Mouse (Mus musculus) midbrain, postnatal 0 days (tissue): Measurements from ENCODE around the gene Rbm15. TPM values are rescaled to one million over a fixed set of nuclear protein-coding genes. Genes with fewer than 3 reads are reported as not detected.

Experiments used
- ATAC-seq: fragments of 200-750 bp; cut with Nextera tagmentation; 2 replicates; pipeline ENCODE4 v1.8.0; 2017; ENCODE audit warnings: moderate number of reproducible peaks, mild to moderate bottlenecking, moderate TSS enrichment, moderate library complexity; ENCODE audit not compliant: low FRiP score
- DNase-seq: peaks from one replicate; pipeline ENCODE4 v3.0.0-alpha.2; 2015; ENCODE audit warnings: low spot score
- H3K27ac ChIP-seq: fragments of 300-500 bp; sonication (generic); 2 replicates; pipeline ENCODE4 v1.5.1; 2014; ENCODE audit warnings: low read depth, mild to moderate bottlenecking, low read length, mixed read lengths
- H3K27me3 ChIP-seq: fragments of 300-500 bp; sonication (generic); 2 replicates; pipeline ENCODE4 v1.6.1; 2014; ENCODE audit warnings: low read length, control low read depth, mixed read lengths; ENCODE audit not compliant: insufficient read depth
- H3K36me3 ChIP-seq: fragments of 300-500 bp; sonication (generic); 2 replicates; pipeline ENCODE4 v1.6.1; 2014; ENCODE audit warnings: low read length, control low read depth, mixed read lengths; ENCODE audit not compliant: insufficient read depth
- H3K4me1 ChIP-seq: fragments of 300-500 bp; sonication (generic); 2 replicates; pipeline ENCODE4 v1.6.1; 2014; ENCODE audit warnings: mild to moderate bottlenecking, control low read depth, antibody characterized with exemption, low read length, mixed read lengths; ENCODE audit not compliant: insufficient read depth
- H3K4me2 ChIP-seq: fragments of 300-500 bp; sonication (generic); 2 replicates; pipeline ENCODE4 v1.6.1; 2014; ENCODE audit warnings: low read depth, mild to moderate bottlenecking, low read length, mixed read lengths; ENCODE audit not compliant: poor library complexity, severe bottlenecking
- H3K4me3 ChIP-seq: fragments of 300-500 bp; sonication (generic); 2 replicates; pipeline ENCODE4 v1.5.1; 2014; ENCODE audit warnings: low read depth, mild to moderate bottlenecking, low read length, moderate library complexity
- H3K9ac ChIP-seq: fragments of 300-500 bp; sonication (generic); replicated peaks from 2 replicates; pipeline ENCODE4 v1.6.1; 2014; ENCODE audit warnings: mild to moderate bottlenecking, low read length, moderate library complexity, mixed read lengths; ENCODE audit not compliant: poor library complexity, severe bottlenecking
- H3K9me3 ChIP-seq: fragments of 300-500 bp; sonication (generic); 2 replicates; pipeline ENCODE4 v1.6.1; 2016; ENCODE audit warnings: low read length, control low read depth
- CTCF ChIP-seq: IDR thresholded peaks from 2 replicates; pipeline ENCODE4 v1.5.1; 2016; ENCODE audit warnings: antibody characterized with exemption, mild to moderate bottlenecking
- WGBS: fragments of 180-500 bp; shearing (Covaris S2); extraction: QIAGEN DNeasy Blood & Tissue Kit; methylation state at CpG from one replicate; pipeline ENCODE4 v1.1.7; 2014; 5-methylcytosine and 5-hydroxymethylcytosine counted together
- polyA plus RNA-seq: library from polyadenylated mRNA; unstranded; fragments of >200 nt; fragmentation: Nextera tagmentation; extraction: Ambion mirVana; gene quantifications from 2 replicates; pipeline ENCODE4 v1.2.1, GENCODE M21; 2015
- total RNA-seq: library from RNA; depleted of rRNA; stranded (reverse); fragments of >200 nt; gene quantifications from 2 replicates; pipeline ENCODE4 v1.2.3, GENCODE M21; 2014; rRNA removed

The Rbm15 gene
- total RNA-seq = 17.2 and 23.4 TPM in 2 replicates
- polyA plus RNA-seq = 4.9 and 5.7 TPM in 2 replicates

DNA sequence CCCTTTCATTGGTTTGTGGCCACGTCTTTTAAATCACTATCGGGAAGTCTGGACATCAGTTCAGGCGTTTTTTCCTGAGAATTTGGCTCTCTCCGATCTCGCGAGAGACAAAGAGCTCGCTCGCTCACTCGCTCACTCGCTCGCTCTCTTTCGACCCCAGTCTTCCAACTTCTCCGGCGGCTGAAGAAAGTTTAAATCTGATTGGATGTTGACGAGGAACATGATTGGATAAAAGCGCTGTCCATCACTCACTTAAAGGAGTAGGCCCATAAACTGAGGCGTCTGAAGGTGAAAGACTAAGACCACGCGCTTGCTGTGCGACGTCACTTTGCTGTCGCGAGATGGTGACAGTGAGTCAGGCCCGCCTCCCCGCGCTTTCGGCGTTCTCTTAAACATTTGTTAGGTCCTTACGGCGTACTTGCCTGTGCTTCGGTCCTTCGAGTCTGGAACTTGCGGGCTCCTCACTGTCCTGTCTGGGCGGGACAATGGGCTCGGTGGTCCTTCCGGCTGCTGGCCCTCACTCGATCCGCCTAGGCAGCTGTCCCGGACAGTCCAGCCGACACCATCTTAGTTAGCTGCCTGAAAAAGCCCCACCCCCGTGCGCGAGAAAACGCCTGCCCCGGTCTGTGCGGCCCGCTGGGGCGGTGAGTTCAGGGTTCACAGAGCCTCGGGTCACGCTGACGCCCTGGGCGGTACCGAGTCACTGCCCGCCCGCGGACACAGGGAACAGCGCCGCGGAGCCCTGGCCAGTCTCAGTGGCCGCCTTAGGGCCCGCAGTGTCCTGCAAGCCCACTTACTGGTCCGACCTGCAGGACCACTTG, at the start of gene Rbm15:
Gene Rbm15, minus strand, starts transcription at position 293 of the 821 bp plus-strand sequence.
- H3K4me2 ChIP-seq = peak within 1 kb of the TSS; percentile 83
- no peaks in the 10 kb centered on the region for H3K27me3 ChIP-seq
- TF ChIP-seq CTCF = peak; percentile 24
- H3K27ac ChIP-seq = peak within 1 kb of the TSS; percentile 91
- H3K4me3 ChIP-seq = peak within 1 kb of the TSS; percentile 94
- H3K36me3 ChIP-seq = peaks cover 9% of the 10 kb centered on the region
- H3K9ac ChIP-seq = peak within 1 kb of the TSS; percentile 84
- under 1% methylated on average over 62 of the region's 62 CpGs for WGBS
- DNase-seq (peak; percentile 100), ATAC-seq (peak; percentile 95)
- H3K4me1 ChIP-seq = peaks cover 7% of the 10 kb centered on the region; the same call in 1 of the 2 replicates
- H3K9me3 ChIP-seq = no peaks in the 10 kb centered on the region

- Histone ChIP-seq H3K4me3 (no peak overlapping the region), H3K27ac (no peak overlapping the region), H3K27me3 (no peaks in the 10 kb centered on the region; the same call in 1 of the 2 replicates), H3K4me2 (no peak overlapping the region), H3K4me1 (no peaks in the 10 kb centered on the region), H3K9me3 (no peaks in the 10 kb centered on the region), H3K9ac (no peak overlapping the region), H3K36me3 (no peaks in the 10 kb centered on the region)
- peak; percentile 77 for TF ChIP-seq CTCF
- 10% methylated on average over 4 of the region's 4 CpGs for WGBS
- ATAC-seq (peak; percentile 34; the same call in 1 of the 2 replicates), DNase-seq (peak; percentile 69)
Observed at GRCm38 (mm10) chr3:107379422-107379821, 45.9 kb upstream of the Rbm15 start.

DNA sequence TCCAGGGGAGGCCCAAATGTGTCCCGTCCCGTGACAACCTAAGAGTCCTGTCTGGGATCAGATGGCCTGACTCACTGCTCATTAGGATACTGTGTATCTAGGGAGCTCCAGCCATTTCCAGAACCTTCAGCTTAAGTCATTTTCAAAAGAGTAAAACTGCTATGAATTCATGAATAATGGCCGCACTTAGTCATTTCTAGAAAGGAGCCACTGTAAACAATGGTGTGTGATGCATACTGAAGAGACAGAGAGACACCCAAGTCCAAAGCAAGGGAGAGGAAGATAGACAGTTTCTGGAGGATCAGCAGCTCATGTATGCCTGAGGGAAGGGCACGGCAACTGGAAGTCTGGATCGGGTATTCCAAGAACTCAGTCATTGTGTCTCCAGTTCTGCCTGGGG, 45.2 kb upstream of the Rbm15 start:
- Histone ChIP-seq H3K9me3 (no peaks in the 10 kb centered on the region), H3K36me3 (no peaks in the 10 kb centered on the region), H3K27me3 (no peaks in the 10 kb centered on the region; the same call in 1 of the 2 replicates), H3K4me1 (no peaks in the 10 kb centered on the region), H3K9ac (no peak overlapping the region), H3K4me3 (no peak overlapping the region), H3K4me2 (no peak overlapping the region), H3K27ac (no peak overlapping the region)
- ATAC-seq (no peak), DNase-seq (no peak)
- TF ChIP-seq CTCF = no peak
- WGBS = 88% methylated on average over 5 of the region's 5 CpGs

GRCm38 (mm10) chr3:107374948-107375664, 41.6 kb upstream of the Rbm15 start:
- Histone ChIP-seq H3K9ac (no peak overlapping the region), H3K4me3 (no peak overlapping the region), H3K4me2 (no peak overlapping the region), H3K27ac (no peak overlapping the region), H3K4me1 (no peaks in the 10 kb centered on the region), H3K27me3 (no peaks in the 10 kb centered on the region), H3K9me3 (no peaks in the 10 kb centered on the region), H3K36me3 (no peaks in the 10 kb centered on the region)
- peak; percentile 69; the same call in 1 of the 2 replicates for ATAC-seq
- TF ChIP-seq CTCF = peak; percentile 68
- peak; percentile 44 for DNase-seq
- 14% methylated on average over 6 of the region's 6 CpGs for WGBS

DNA sequence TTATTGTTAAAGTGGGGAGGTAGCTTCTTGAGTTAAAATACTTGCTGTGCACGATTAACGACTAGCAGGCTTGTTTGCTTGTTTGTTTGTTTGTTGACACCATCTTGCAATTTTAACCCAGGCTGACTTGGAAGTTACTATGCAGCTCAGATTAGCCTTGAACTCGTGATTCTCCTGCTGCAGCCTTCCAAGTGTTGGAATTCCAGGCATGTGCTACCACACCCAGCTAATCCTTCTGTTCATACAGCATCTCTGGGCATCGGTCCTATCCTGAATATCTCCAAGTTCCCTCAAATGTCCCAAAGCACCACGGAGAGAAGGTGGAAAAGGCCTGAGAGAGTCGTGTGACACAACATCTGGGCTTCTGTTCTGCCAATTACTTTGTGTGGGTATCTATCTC, 35.7 kb upstream of the Rbm15 start:
- no peak for TF ChIP-seq CTCF
- ATAC-seq (no peak), DNase-seq (no peak)
- Histone ChIP-seq H3K4me1 (no peaks in the 10 kb centered on the region), H3K4me2 (no peak overlapping the region), H3K4me3 (no peak overlapping the region), H3K36me3 (no peaks in the 10 kb centered on the region), H3K9ac (no peak overlapping the region), H3K27me3 (no peaks in the 10 kb centered on the region), H3K27ac (no peak overlapping the region), H3K9me3 (no peaks in the 10 kb centered on the region)
- WGBS = 86% methylated on average over 6 of the region's 6 CpGs
